Mouse (Mus musculus) lung, postnatal 0 days (tissue): ENCODE data around the gene Selenof. TPM values are rescaled to one million over a fixed set of nuclear protein-coding genes. Genes with fewer than 3 reads are reported as not detected.

Experiments
- ATAC-seq: fragments of 200-750 bp; cut with Nextera tagmentation; 2 replicates; pipeline ENCODE4 v1.8.0; 2017; ENCODE audit warnings: moderate library complexity
- DNase-seq: peaks from one replicate; pipeline ENCODE4 v3.0.0-alpha.2; 2016; ENCODE audit warnings: low spot score
- H3K27ac ChIP-seq: fragments of 300-500 bp; sonication (generic); 2 replicates; pipeline ENCODE4 v1.5.1; 2014; ENCODE audit warnings: antibody characterized with exemption, mild to moderate bottlenecking, low read length, mixed read lengths
- H3K27me3 ChIP-seq: fragments of 300-500 bp; sonication (generic); replicated peaks from 2 replicates; pipeline ENCODE4 v1.6.1; 2014; ENCODE audit warnings: low read length, mixed read lengths; ENCODE audit not compliant: insufficient read depth
- H3K36me3 ChIP-seq: fragments of 300-500 bp; sonication (generic); 2 replicates; pipeline ENCODE4 v1.6.1; 2014; ENCODE audit warnings: low read length, mixed read lengths; ENCODE audit not compliant: insufficient read depth
- H3K4me1 ChIP-seq: fragments of 300-500 bp; sonication (generic); 2 replicates; pipeline ENCODE4 v1.6.1; 2014; ENCODE audit warnings: antibody characterized with exemption, low read depth, low read length, mixed read lengths; ENCODE audit not compliant: insufficient read depth
- H3K4me2 ChIP-seq: fragments of 300-500 bp; sonication (generic); replicated peaks from 2 replicates; pipeline ENCODE4 v1.6.1; 2014; ENCODE audit warnings: low read depth, mild to moderate bottlenecking, low read length, moderate library complexity, mixed read lengths
- H3K4me3 ChIP-seq: fragments of 300-500 bp; sonication (generic); 2 replicates; pipeline ENCODE4 v1.5.1; 2014; ENCODE audit warnings: low read depth, low read length
- H3K9ac ChIP-seq: fragments of 300-500 bp; sonication (generic); replicated peaks from 2 replicates; pipeline ENCODE4 v1.6.1; 2014; ENCODE audit warnings: low read depth, mild to moderate bottlenecking
- H3K9me3 ChIP-seq: fragments of 300-500 bp; sonication (generic); 2 replicates; pipeline ENCODE4 v1.6.1; 2016; ENCODE audit warnings: low read length, mixed read lengths
- CTCF ChIP-seq: IDR thresholded peaks from 2 replicates; pipeline ENCODE4 v1.5.1; 2016; ENCODE audit warnings: antibody characterized with exemption, mild to moderate bottlenecking
- EP300 ChIP-seq: IDR thresholded peaks from 2 replicates; pipeline ENCODE4 v1.6.1; 2016; ENCODE audit warnings: antibody characterized with exemption, mild to moderate bottlenecking, control low read depth
- WGBS: fragments of 180-500 bp; shearing (Covaris S2); extraction: QIAGEN DNeasy Blood & Tissue Kit; methylation state at CpG from one replicate; pipeline ENCODE4 v1.1.7; 2014; 5-methylcytosine and 5-hydroxymethylcytosine counted together
- polyA plus RNA-seq: library from polyadenylated mRNA; unstranded; fragments of >200 nt; fragmentation: Nextera tagmentation; extraction: Ambion mirVana; gene quantifications from 2 replicates; pipeline ENCODE4 v1.2.1, GENCODE M21; 2015

Gene Selenof
- polyA plus RNA-seq, 1 experiment from 2014 or later, result 926 TPM

DNA sequence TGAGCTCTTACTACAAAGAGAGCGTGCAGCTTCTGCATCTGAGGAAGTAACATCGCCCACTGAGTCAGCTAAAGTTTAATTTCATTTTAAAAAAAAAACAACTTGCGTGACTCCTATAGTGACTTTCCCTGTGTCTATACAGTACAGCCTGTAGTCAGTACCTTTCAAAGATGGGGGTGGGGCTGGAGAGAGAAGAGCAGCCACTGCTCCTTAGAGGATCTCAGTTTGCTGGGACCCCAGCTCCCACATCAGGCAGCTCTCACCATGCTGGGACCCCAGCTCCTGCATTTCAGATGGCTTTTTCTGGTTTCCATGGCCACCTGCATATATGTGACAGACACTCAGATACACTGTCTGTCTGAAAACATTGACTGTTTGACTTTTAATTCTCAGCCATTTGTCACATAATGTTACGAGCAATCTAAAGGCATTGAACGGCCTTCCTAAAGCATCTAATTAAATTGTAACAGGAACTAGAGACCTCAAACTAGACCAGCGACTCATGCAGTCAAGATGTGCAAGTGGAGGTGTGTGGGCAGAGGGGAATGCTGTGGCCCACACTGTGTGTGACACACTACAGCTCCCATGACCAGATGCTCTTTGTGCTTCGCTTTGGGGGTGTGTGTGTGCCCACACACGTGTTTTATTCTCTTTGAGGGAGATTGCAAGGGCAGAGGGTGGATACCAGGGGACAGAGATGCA lies 19.2 kb downstream of the Selenof start:
- Histone ChIP-seq H3K4me1 (peaks cover 4% of the 10 kb centered on the region; the same call in 1 of the 2 replicates), H3K9ac (no peak overlapping the region), H3K9me3 (no peaks in the 10 kb centered on the region), H3K4me3 (no peak overlapping the region), H3K27ac (no peak overlapping the region), H3K36me3 (peaks cover 15% of the 10 kb centered on the region; the same call in 1 of the 2 replicates), H3K4me2 (no peak overlapping the region), H3K27me3 (no peaks in the 10 kb centered on the region)
- no peak for TF ChIP-seq EP300
- no peak for TF ChIP-seq CTCF
- ATAC-seq, result no peak
- no peak for DNase-seq
- WGBS, result 88% methylated on average over 8 of the region's 8 CpGs

DNA sequence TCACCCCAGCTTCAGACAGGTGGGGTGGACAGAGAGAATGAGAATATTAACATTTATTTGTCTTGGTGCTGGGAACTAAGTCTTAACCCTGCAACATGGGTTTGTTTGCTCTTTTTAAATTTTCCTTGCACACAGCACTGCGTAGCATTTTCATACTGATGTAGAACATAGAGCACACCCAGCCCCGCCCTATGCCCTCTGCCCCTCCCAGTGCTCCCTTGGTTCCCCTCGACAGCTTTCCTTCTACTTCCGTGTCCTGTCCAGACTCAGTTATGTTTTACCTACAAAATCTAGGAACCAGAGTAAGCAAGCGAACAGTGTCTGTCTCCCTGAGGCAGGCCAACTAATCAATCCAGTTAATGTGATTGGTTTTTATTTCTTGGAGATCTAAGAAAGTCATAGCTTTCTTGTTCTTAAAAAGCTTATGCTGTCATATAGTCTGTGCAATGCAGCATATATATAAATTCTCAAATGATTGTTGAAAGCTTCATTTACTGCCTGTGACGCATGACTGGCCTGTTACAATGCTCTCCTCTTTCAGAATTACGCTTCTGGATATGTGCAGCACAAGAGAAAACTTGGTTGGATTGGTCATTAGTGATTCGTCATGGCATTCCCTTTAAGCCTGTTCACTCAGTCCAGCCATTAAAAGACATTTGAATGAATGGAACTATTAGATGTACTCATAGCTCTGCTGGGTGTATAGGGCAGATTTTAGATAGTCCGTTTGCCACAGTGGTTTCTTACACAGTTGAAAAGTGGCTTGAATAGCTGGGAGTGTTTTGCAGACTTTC lies 23.1 kb downstream of the Selenof start:
- ATAC-seq (no peak), DNase-seq (no peak)
- no peaks in the 10 kb centered on the region for H3K9me3 ChIP-seq
- 83% methylated on average over 9 of the region's 9 CpGs for WGBS
- no peak overlapping the region for H3K9ac ChIP-seq
- H3K36me3 ChIP-seq, result peaks cover 18% of the 10 kb centered on the region; the same call in 1 of the 2 replicates
- H3K4me1 ChIP-seq, result no peaks in the 10 kb centered on the region
- no peak overlapping the region for H3K4me2 ChIP-seq
- H3K27ac ChIP-seq, result no peak overlapping the region
- TF ChIP-seq EP300, result no peak
- no peak for TF ChIP-seq CTCF
- no peaks in the 10 kb centered on the region for H3K27me3 ChIP-seq
- no peak overlapping the region for H3K4me3 ChIP-seq

DNA sequence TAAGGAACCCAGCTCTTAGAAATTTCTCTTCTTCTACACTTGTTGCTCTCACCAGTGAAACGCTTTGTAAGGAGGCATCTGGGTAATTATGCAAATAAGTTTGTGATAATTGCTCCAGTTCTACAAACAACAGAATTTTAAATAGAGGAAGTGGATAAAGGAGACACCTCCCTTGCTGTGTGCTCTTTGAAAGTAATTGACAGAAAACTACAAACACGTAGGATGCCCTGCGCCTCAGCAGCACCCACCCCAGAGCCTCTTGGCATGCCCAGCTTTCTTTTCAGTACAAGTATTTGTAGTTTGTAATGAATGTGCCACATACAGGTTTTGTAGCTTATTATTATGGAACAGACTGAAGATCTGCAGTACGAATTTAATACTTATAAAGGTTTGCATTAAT lies 27.0 kb downstream of the Selenof start:
- no peak overlapping the region for H3K4me2 ChIP-seq
- DNase-seq (no peak), ATAC-seq (no peak)
- TF ChIP-seq EP300, result no peak
- TF ChIP-seq CTCF, result no peak
- WGBS, result 92% methylated on average over 4 of the region's 4 CpGs
- H3K4me1 ChIP-seq, result no peaks in the 10 kb centered on the region
- no peaks in the 10 kb centered on the region for H3K27me3 ChIP-seq
- H3K36me3 ChIP-seq, result peaks cover 3% of the 10 kb centered on the region; the same call in 1 of the 2 replicates
- H3K27ac ChIP-seq, result no peak overlapping the region
- H3K9me3 ChIP-seq, result no peaks in the 10 kb centered on the region
- H3K9ac ChIP-seq, result no peak overlapping the region
- H3K4me3 ChIP-seq, result no peak overlapping the region

DNA sequence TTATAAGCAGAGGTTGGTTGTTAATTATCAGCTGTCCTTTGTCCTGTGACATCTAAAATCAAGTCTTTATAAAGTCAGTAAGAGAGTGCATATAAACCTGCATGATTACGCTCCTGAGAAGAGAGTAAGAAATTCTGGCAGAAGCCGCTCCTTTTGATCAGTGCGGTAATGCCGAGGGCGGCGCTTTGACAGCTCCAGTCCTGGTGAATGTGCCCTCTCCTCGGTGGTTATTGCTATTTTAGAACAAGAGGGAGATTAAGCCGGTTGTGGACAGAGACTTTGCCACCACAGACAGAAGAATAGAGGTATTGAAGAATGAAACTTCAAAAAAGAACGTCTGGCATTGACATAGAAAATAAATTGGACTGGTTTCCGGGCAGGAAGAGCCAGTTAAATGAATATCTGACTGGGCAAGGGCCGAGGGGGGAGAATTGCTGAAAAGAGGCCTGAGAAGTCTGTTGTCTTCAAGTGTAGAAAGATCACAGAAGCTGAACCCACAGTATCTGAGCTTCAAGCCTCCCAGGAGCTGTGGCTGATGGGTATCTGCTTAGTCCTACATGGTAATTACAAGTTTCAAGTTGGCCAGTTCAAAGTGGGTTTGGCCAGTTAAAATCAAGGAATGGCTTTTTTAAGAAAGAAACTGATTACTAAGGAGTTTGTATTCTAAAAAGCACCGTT lies 27.8 kb downstream of the Selenof start:
- no peak overlapping the region for H3K27ac ChIP-seq
- no peak overlapping the region for H3K9ac ChIP-seq
- no peaks in the 10 kb centered on the region for H3K4me1 ChIP-seq
- DNase-seq (no peak), ATAC-seq (no peak)
- TF ChIP-seq CTCF (no peak), EP300 (no peak)
- H3K4me2 ChIP-seq, result no peak overlapping the region
- no peak overlapping the region for H3K4me3 ChIP-seq
- H3K27me3 ChIP-seq, result no peaks in the 10 kb centered on the region
- H3K36me3 ChIP-seq, result peaks cover 3% of the 10 kb centered on the region; the same call in 1 of the 2 replicates
- H3K9me3 ChIP-seq, result no peaks in the 10 kb centered on the region
- WGBS, result 80% methylated on average over 12 of the region's 12 CpGs

DNA sequence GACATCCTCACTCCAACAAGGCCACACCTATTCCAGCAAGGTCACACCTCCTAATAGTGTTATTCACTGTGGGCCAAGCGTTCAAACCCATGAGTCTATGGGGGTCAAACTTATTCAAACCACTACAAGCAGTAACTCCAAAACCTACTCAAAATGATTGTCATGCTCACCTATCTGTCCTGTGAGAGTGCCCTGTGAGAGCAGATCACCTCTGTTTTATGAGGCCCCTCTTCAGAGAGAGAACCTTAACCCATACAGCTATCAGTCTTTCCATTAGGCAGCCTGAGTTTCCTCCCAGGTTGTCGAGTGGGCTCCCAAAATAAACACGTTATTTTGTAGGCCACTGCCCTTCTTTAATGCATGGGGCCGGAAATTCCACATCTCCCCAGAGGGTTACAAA lies 32.3 kb downstream of the Selenof start:
- no peak for ATAC-seq
- Histone ChIP-seq H3K4me1 (no peaks in the 10 kb centered on the region), H3K27ac (no peak overlapping the region), H3K9me3 (no peaks in the 10 kb centered on the region), H3K9ac (no peak overlapping the region), H3K4me3 (no peak overlapping the region), H3K36me3 (no peaks in the 10 kb centered on the region; the same call in 1 of the 2 replicates), H3K4me2 (no peak overlapping the region), H3K27me3 (no peaks in the 10 kb centered on the region)
- DNase-seq, result no peak
- TF ChIP-seq CTCF (no peak), EP300 (no peak)
- WGBS, result 50% methylated on average over 4 of the region's 4 CpGs

DNA sequence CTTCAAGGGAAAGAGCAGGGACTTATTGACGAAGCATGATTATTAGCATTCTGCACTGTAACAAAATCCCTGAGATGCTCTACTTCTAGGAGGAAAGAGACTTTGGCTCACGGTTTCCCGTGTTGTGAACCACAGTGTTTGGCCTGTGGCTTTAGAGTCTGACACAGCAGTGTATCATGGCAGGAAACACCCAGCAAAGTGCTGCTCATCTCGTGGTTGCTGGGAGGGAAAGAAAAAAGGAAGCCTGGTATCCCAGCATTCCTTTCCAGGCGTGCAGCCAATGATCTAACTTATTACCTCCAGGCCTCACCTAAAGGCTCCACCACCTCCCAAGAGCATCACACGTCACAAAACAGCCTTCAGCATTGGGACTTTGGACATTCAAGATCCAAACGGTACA lies 32.7 kb downstream of the Selenof start:
- no peaks in the 10 kb centered on the region for H3K9me3 ChIP-seq
- DNase-seq, result no peak
- H3K4me2 ChIP-seq, result no peak overlapping the region
- no peak overlapping the region for H3K4me3 ChIP-seq
- no peak for ATAC-seq
- H3K27ac ChIP-seq, result no peak overlapping the region
- 65% methylated on average over 7 of the region's 7 CpGs for WGBS
- no peak overlapping the region for H3K9ac ChIP-seq
- TF ChIP-seq EP300 (no peak), CTCF (no peak)
- no peaks in the 10 kb centered on the region; the same call in 1 of the 2 replicates for H3K36me3 ChIP-seq
- H3K27me3 ChIP-seq, result no peaks in the 10 kb centered on the region
- H3K4me1 ChIP-seq, result no peaks in the 10 kb centered on the region
